Mouse (Mus musculus) ES-E14 (cell line): ENCODE results near the gene Lcn5. TPM values are rescaled to one million over a fixed set of nuclear protein-coding genes. Genes with fewer than 3 reads are reported as not detected.
"Not testable (repeated sequence)": the region's sequence is repeated elsewhere in the genome, so short reads cannot be mapped to it uniquely, and the experiment has no call there.

Experiments
- DNase-seq: peaks from one replicate; pipeline ENCODE4 v3.0.0-alpha.2; 2013; ENCODE audit warnings: low read depth, low spot score
- H3K27ac ChIP-seq: 2 replicates; pipeline ENCODE4 v1.5.1; 2012; ENCODE audit warnings: low read depth, mild to moderate bottlenecking, low read length, moderate library complexity, mixed read lengths; ENCODE audit not compliant: poor library complexity, insufficient read depth, severe bottlenecking
- H3K36me3 ChIP-seq: 2 replicates; pipeline ENCODE4 v1.6.1; 2012; ENCODE audit warnings: mild to moderate bottlenecking, low read length, moderate library complexity, mixed read lengths; ENCODE audit not compliant: control insufficient read depth, poor library complexity, insufficient read depth, severe bottlenecking
- H3K4me1 ChIP-seq, 2 experiments: fragments of 150-350 bp in 1 of 2; sonication (generic) in 1 of 2; 2 replicates each; pipeline ENCODE4 v1.6.1; 2012; ENCODE audit warnings: low read length in 2 of 2, mild to moderate bottlenecking in 1 of 2, mixed read lengths in 1 of 2; ENCODE audit not compliant: control insufficient read depth in 2 of 2, insufficient read depth in 2 of 2, poor library complexity in 1 of 2
- H3K4me3 ChIP-seq, 2 experiments: fragments of 150-350 bp in 1 of 2; sonication (generic) in 1 of 2; 2 replicates each; pipeline ENCODE4 v1.5.1; 2012; ENCODE audit warnings: low read length in 2 of 2, low read depth in 1 of 2, mild to moderate bottlenecking in 1 of 2, mixed read lengths in 1 of 2; ENCODE audit not compliant: insufficient read depth in 1 of 2, poor library complexity in 1 of 2, severe bottlenecking in 1 of 2
- H3K9ac ChIP-seq: 2 replicates; pipeline ENCODE4 v1.6.1; 2012; ENCODE audit warnings: low read depth, mild to moderate bottlenecking, low read length, mixed read lengths; ENCODE audit not compliant: poor library complexity, insufficient read depth, severe bottlenecking
- H3K9me3 ChIP-seq: fragments of 150-350 bp; sonication (generic); 2 replicates; pipeline ENCODE4 v1.6.1; 2012; ENCODE audit warnings: low read depth, mild to moderate bottlenecking, low read length; ENCODE audit not compliant: control insufficient read depth, insufficient read depth
- CHD2 ChIP-seq: IDR thresholded peaks from 2 replicates; pipeline ENCODE4 v1.6.1; 2014; ENCODE audit warnings: mild to moderate bottlenecking, low read depth, low read length, inconsistent platforms
- HCFC1 ChIP-seq: IDR thresholded peaks from 2 replicates; pipeline ENCODE4 v1.6.1; 2012; ENCODE audit warnings: low read length, inconsistent platforms, borderline replicate concordance; ENCODE audit not compliant: insufficient read depth
- MAFK ChIP-seq: IDR thresholded peaks from 2 replicates; pipeline ENCODE4 v1.6.1; 2014; ENCODE audit warnings: mild to moderate bottlenecking, low read depth, low read length, inconsistent platforms; ENCODE audit not compliant: insufficient read depth
- ZC3H11A ChIP-seq: IDR thresholded peaks from 2 replicates; pipeline ENCODE4 v1.6.1; 2012; ENCODE audit warnings: low read depth, mild to moderate bottlenecking, inconsistent platforms, low read length, borderline replicate concordance
- ZNF384 ChIP-seq: IDR thresholded peaks from 2 replicates; pipeline ENCODE4 v1.6.1; 2012; ENCODE audit warnings: low read depth, low read length, inconsistent platforms
- in situ Hi-C, 2 experiments: fragments of 600-800 bp; cut with MboI; formaldehyde crosslinking; loops; one replicate each; pipeline ENCODE4 v1.15.1; 2025; ENCODE audit warnings: low sequenced_read_pairs in 2 of 2, inconsistent platforms in 1 of 2; ENCODE audit not compliant: unreplicated experiment in 2 of 2
- total RNA-seq: library from RNA; depleted of rRNA; stranded (reverse); fragments of 300-350 nt; gene quantifications from 2 replicates; pipeline ENCODE4 v1.2.3, GENCODE M21; 2012

The Lcn5 gene
- total RNA-seq, 1 experiment, result not detected

DNA sequence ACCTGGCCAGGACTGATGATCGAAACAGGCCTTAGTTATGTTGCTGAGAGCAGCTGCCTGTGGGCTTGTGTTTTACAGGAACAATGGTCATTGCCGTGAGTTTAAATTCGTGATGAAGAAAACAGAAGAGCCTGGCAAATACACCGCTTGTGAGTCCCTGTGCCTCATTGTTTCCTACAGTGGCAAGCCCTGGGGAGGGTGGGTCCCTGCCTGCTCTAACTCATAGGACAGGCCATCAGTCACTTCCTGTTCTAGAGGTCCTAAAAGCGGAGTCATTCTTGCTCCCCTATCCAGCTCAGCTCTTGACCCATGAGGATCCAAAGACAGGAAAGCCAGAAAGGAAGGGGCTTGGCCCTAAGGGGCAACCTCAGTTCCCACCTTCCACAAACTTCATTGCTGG is 43.2 kb downstream of the Lcn5 start:
- no peaks in the 10 kb centered on the region for H3K9me3 ChIP-seq
- TF ChIP-seq HCFC1 (no peak), MAFK (no peak), CHD2 (no peak), ZNF384 (no peak), ZC3H11A (no peak)
- no peaks in the 10 kb centered on the region for H3K36me3 ChIP-seq
- no peaks in the 10 kb centered on the region for H3K4me1 ChIP-seq
- H3K9ac ChIP-seq, result no peak overlapping the region
- in situ Hi-C loops, result no loop called here
- DNase-seq, result no peak
- no peak overlapping the region for H3K27ac ChIP-seq
- H3K4me3 ChIP-seq, result no peak overlapping the region

GRCm38 (mm10) chr2:25703706-25704105 is 46.0 kb downstream of the Lcn5 start:
- Histone ChIP-seq H3K27ac (no peak overlapping the region), H3K9ac (no peak overlapping the region), H3K36me3 (no peaks in the 10 kb centered on the region), H3K9me3 (no peaks in the 10 kb centered on the region), H3K4me1 (peaks cover 0 to 7% of the 10 kb centered on the region in 2 experiments; a peak in 1 of 4 replicates), H3K4me3 (no peak overlapping the region)
- no peak for DNase-seq
- TF ChIP-seq HCFC1, result no peak
- TF ChIP-seq ZC3H11A, result no peak
- TF ChIP-seq ZNF384, result no peak
- in situ Hi-C loops, result no loop called here

DNA sequence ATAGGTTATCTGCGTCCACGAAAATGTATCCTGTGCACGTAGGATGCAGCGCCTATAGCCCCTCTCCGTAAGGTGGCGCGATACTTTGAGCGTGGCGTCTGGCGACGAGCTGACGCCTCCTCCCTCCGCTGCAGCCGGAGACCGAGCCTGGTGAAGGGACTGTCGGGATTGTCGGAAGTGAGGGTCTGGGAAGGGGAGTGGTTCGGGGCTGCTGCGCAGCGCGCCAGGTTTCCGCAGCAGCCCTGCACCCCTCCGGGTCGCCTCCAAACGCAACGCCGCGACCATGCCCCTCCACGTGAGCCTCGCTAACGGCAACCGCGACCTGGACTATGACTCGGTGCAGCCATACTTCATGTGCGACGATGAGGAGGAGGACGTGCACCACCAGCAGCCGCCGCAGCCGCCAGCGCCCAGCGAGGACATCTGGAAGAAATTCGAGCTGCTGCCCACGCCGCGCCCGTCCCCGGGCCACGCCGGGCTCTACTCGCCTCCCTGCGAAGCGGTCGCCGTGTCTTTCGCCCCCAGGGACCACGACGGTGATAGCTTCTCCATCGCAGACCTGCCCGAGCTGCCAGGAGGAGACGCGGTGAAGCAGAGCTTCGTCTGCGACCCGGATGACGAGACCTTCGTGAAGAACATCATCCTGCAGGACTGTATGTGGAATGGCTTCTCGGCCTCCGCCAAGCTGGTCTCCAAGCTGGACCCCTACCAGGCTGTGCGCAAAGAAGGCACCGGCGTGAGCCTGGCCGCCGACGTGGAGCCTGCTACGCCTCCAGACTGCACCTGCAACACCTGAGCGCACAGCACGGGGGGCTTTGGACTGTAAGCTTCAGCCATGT is 49.1 kb downstream of the Lcn5 start, which contains the start of gene Bmyc:
TSS of gene Bmyc (plus strand) at position 97 of the 839 bp plus-strand sequence.
- peak within 1 kb of the TSS; percentile 75 to 79 for H3K4me3 ChIP-seq
- DNase-seq, result peak; percentile 71
- H3K9ac ChIP-seq, result peak within 1 kb of the TSS; percentile 79
- H3K36me3 ChIP-seq, result no peaks in the 10 kb centered on the region
- no peak within 1 kb of the TSS for H3K27ac ChIP-seq
- H3K4me1 ChIP-seq, result peaks cover 1 to 7% of the 10 kb centered on the region in 2 experiments; a peak in 1 of 4 replicates
- no peaks in the 10 kb centered on the region for H3K9me3 ChIP-seq
- in situ Hi-C loops, result no loop called here
- TF ChIP-seq MAFK (no peak), CHD2 (peak; percentile 70), HCFC1 (peak; percentile 52; the same call in 1 of the 2 replicates)

DNA sequence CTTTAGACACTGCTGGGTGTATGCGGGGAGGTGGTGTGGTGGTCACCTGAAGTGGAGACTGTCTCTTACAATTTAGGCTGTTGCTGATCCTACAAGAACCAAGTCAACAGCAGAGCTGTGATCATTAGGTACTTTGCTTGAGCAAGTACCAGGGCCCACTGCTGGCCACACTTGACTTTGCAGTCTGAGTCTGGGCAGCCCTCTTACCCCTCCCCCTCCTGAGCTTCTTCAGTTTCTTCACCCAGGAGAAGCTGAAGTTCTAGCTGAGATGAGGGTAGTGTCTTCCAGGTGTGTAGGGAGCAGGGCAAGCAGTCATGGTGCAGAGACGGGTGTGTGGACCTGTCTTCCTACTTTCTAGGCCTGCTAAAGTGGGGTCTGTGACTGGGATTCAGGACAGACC is 50.4 kb downstream of the Lcn5 start:
- Histone ChIP-seq H3K4me1 (peaks cover 1 to 7% of the 10 kb centered on the region in 2 experiments; a peak in 1 of 4 replicates), H3K4me3 (no peak overlapping the region; a peak in 1 of 4 replicates), H3K27ac (no peak overlapping the region), H3K9me3 (no peaks in the 10 kb centered on the region), H3K36me3 (no peaks in the 10 kb centered on the region), H3K9ac (no peak overlapping the region)
- no peak for DNase-seq
- no peak for TF ChIP-seq MAFK
- in situ Hi-C loops, result no loop called here

DNA sequence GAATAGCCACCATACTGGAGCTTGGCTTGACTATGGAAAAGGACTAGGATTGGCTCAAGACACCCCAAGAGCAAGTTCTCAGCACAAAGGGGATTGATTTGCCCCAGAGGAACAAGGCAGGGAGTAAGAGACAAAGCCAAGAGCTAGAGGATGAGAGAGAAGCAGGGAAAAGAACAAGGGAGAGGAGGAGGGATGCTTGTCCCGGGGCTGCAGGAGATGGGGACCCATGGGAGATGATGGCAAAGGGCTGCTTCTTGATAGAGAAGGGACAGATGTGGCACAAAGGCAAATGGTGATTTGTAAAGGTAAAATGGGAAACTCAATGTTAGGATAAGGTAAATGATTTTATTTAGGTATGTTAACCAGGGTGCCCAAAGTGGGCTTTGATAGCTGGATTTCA is 51.3 kb downstream of the Lcn5 start:
- H3K27ac ChIP-seq, H3K4me3 ChIP-seq, H3K36me3 ChIP-seq, DNase-seq, H3K9ac ChIP-seq, in situ Hi-C loops, H3K4me1 ChIP-seq, H3K9me3 ChIP-seq: not testable (repeated sequence)

DNA sequence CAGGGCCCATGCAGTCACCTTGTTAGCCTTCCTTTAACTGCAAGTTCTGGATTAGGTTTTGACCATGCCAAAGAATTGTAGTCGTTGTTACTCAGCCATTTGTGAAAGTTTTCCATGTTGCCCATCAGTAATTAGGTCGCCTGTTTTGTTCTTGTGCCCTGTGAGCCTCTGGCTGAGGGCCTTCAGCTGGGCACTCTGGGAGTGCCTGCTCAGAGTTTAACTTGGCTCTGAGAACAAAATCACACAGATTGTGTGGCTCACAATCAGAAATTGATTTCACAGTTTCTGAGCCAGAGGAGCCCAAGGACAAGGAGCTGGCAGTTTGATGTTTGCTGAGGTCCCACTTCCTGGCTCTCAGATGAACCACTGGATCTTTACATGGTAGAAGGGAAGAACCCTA is 52.0 kb downstream of the Lcn5 start:
- in situ Hi-C loops, H3K4me1 ChIP-seq, H3K9me3 ChIP-seq, H3K9ac ChIP-seq, H3K36me3 ChIP-seq, H3K4me3 ChIP-seq, DNase-seq, H3K27ac ChIP-seq: not testable (repeated sequence)
